Mouse (Mus musculus): ENCODE measurements around the gene Olfr615. TPM values are rescaled to one million over a fixed set of nuclear protein-coding genes. Genes with fewer than 3 reads are reported as not detected.

Olfr615 gene
- not detected in 2 replicates for polyA plus RNA-seq (2015; fragmentation: Nextera tagmentation; extraction: Ambion mirVana)

GRCm38 (mm10) chr7:103555779-103556178 lies at the start of gene Olfr615:
Gene Olfr615 (plus strand): TSS chr7:103556079.

DNA sequence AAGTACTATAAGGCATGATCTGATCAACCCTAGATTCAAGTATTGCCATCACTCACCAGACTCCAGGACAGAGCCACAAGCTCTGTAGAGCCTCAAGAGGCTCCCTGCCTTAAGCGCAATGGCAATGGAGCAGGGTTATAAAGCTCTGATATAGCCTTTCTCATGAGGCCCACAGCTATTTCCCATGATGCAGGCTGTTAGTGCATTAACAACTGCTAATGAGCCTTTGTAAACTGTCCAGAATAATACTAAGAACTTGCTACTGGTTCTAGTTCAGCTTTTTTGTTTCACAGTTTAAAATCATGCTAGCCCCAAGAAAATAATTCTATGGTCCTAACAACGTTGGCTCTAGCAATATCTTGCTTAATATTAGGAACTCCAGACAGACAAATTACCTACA lies 43.9 kb upstream of the Olfr615 start, which contains the start of gene Olfr610:
TSS of gene Olfr610 (minus strand) at position 101 of the 400 bp plus-strand sequence.

GRCm38 (mm10) chr7:103520746-103521145 lies 35.1 kb upstream of the Olfr615 start, which contains the start of gene Olfr611:
Gene Olfr611 (minus strand): TSS chr7:103520846.

GRCm38 (mm10) chr7:103542617-103543016 lies 13.3 kb upstream of the Olfr615 start, which contains the start of gene Olfr612:
Gene Olfr612 (minus strand): TSS chr7:103542717.

GRCm38 (mm10) chr7:103547774-103548173 lies 8.1 kb upstream of the Olfr615 start, which contains the start of gene Olfr613:
Gene Olfr613 (plus strand): TSS chr7:103548074.

GRCm38 (mm10) chr7:103569043-103569442 lies 13.2 kb downstream of the Olfr615 start, which contains the start of gene Olfr616:
Gene Olfr616 (minus strand): TSS chr7:103569143.

GRCm38 (mm10) chr7:103572761-103573160 lies 16.9 kb downstream of the Olfr615 start, which contains the start of gene Olfr617:
Gene Olfr617 (plus strand): TSS chr7:103573061.

DNA sequence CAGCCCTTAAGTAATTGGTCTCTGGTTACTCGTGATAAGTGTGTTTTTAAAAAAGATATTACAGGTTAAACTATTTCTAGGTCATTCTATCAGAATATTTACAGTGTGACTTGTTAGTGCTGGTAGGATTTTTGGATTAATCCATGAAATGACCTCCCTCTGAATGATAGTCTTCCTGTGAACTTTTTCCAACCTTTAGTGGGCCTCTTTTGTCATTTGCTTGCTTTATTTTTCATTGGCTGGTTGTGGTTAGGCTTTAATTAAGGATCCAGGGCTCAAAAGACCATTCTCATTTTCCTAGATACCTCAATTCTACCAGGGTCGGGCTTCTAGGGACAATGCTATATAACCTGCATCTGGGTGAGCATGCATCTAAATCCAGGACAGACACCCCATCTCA lies 33.9 kb downstream of the Olfr615 start, which contains the start of gene Olfr618:
TSS of gene Olfr618 (plus strand) at position 301 of the 400 bp plus-strand sequence.

DNA sequence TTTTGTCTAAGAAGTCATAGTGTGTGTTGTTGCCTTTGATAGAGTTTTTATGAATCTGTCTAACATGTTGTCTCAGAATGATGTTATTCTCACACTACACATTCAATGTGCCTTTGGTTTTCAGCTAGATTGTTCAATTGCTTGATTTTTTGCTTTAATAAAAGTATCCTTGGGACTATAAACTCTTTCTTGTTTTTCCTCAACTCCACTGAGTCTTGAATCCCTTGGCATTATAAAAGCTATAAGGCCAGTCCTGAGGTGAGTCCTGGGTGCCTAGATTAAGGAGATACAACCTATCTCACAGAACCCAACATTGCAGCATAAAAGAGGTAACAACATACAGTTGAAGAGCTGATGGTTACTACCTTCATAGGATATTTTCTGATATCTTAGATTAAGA lies 44.4 kb downstream of the Olfr615 start, which contains the start of gene Olfr619:
TSS of gene Olfr619 (plus strand) at position 301 of the 400 bp plus-strand sequence.

GRCm38 (mm10) chr7:103612434-103612833 lies 56.6 kb downstream of the Olfr615 start, which contains the start of gene Olfr620:
Gene Olfr620 (minus strand): TSS chr7:103612534.

Small RNA genes within 50 kb of the gene (microRNA-seq; reads per million reads assigned to microRNA genes)
- not detected for gene Gm26506

Other genes with a start within 250 kb of the Olfr615 start
- not detected in 2 replicates for gene Olfr597, start 239.8 kb upstream of the Olfr615 start, polyA plus RNA-seq (2015; fragmentation: Nextera tagmentation; extraction: Ambion mirVana)
- gene Olfr598, start 232.5 kb upstream of the Olfr615 start, polyA plus RNA-seq (2015; fragmentation: Nextera tagmentation; extraction: Ambion mirVana): not detected in 2 replicates
- gene Olfr599, start 220.2 kb upstream of the Olfr615 start, polyA plus RNA-seq (2015; fragmentation: Nextera tagmentation; extraction: Ambion mirVana): not detected in 2 replicates
- gene Olfr600, start 206.4 kb upstream of the Olfr615 start, polyA plus RNA-seq (2015; fragmentation: Nextera tagmentation; extraction: Ambion mirVana): not detected in 2 replicates
- not detected in 2 replicates for gene Olfr601, start 193.4 kb upstream of the Olfr615 start, polyA plus RNA-seq (2015; fragmentation: Nextera tagmentation; extraction: Ambion mirVana)
- not detected in 2 replicates for gene Olfr603, start 169.9 kb upstream of the Olfr615 start, polyA plus RNA-seq (2015; fragmentation: Nextera tagmentation; extraction: Ambion mirVana)
- not detected in 2 replicates for gene Usp17lc, start 141.0 kb upstream of the Olfr615 start, polyA plus RNA-seq (2015; fragmentation: Nextera tagmentation; extraction: Ambion mirVana)
- gene Olfr605, start 110.6 kb upstream of the Olfr615 start, polyA plus RNA-seq (2015; fragmentation: Nextera tagmentation; extraction: Ambion mirVana): not detected in 2 replicates
- not detected in 2 replicates for gene Olfr606, start 107.0 kb upstream of the Olfr615 start, polyA plus RNA-seq (2015; fragmentation: Nextera tagmentation; extraction: Ambion mirVana)
- not detected in 2 replicates for gene Olfr607, start 91.9 kb upstream of the Olfr615 start, polyA plus RNA-seq (2015; fragmentation: Nextera tagmentation; extraction: Ambion mirVana)
- gene Olfr608, start 86.2 kb upstream of the Olfr615 start, polyA plus RNA-seq (2015; fragmentation: Nextera tagmentation; extraction: Ambion mirVana): not detected in 2 replicates
- gene Olfr609, start 58.0 kb upstream of the Olfr615 start, polyA plus RNA-seq (2015; fragmentation: Nextera tagmentation; extraction: Ambion mirVana): not detected in 2 replicates
- not detected in 2 replicates for gene Olfr610, start 44.0 kb upstream of the Olfr615 start, polyA plus RNA-seq (2015; fragmentation: Nextera tagmentation; extraction: Ambion mirVana)
- not detected in 2 replicates for gene Olfr611, start 35.2 kb upstream of the Olfr615 start, polyA plus RNA-seq (2015; fragmentation: Nextera tagmentation; extraction: Ambion mirVana)
- gene Olfr612, start 13.4 kb upstream of the Olfr615 start, polyA plus RNA-seq (2015; fragmentation: Nextera tagmentation; extraction: Ambion mirVana): not detected in 2 replicates
- gene Olfr613, start 8.0 kb upstream of the Olfr615 start, polyA plus RNA-seq (2015; fragmentation: Nextera tagmentation; extraction: Ambion mirVana): not detected in 2 replicates
- not detected in 2 replicates for gene Olfr616, start 13.1 kb downstream of the Olfr615 start, polyA plus RNA-seq (2015; fragmentation: Nextera tagmentation; extraction: Ambion mirVana)
- not detected in 2 replicates for gene Olfr617, start 17.0 kb downstream of the Olfr615 start, polyA plus RNA-seq (2015; fragmentation: Nextera tagmentation; extraction: Ambion mirVana)
- not detected in 2 replicates for gene Olfr618, start 34.0 kb downstream of the Olfr615 start, polyA plus RNA-seq (2015; fragmentation: Nextera tagmentation; extraction: Ambion mirVana)
- not detected in 2 replicates for gene Olfr619, start 44.5 kb downstream of the Olfr615 start, polyA plus RNA-seq (2015; fragmentation: Nextera tagmentation; extraction: Ambion mirVana)
- not detected in 2 replicates for gene Olfr620, start 56.5 kb downstream of the Olfr615 start, polyA plus RNA-seq (2015; fragmentation: Nextera tagmentation; extraction: Ambion mirVana)
- not detected in 2 replicates for gene Olfr622, start 86.6 kb downstream of the Olfr615 start, polyA plus RNA-seq (2015; fragmentation: Nextera tagmentation; extraction: Ambion mirVana)
- not detected in 2 replicates for gene Olfr623, start 107.6 kb downstream of the Olfr615 start, polyA plus RNA-seq (2015; fragmentation: Nextera tagmentation; extraction: Ambion mirVana)
- 0.05 TPM in 1 of 2 replicates, not detected in the other for gene Olfr624, start 115.1 kb downstream of the Olfr615 start, polyA plus RNA-seq (2015; fragmentation: Nextera tagmentation; extraction: Ambion mirVana)
- gene Olfr625-ps1, start 126.6 kb downstream of the Olfr615 start, polyA plus RNA-seq (2015; fragmentation: Nextera tagmentation; extraction: Ambion mirVana): not detected in 2 replicates
- gene Olfr243, start 158.6 kb downstream of the Olfr615 start, polyA plus RNA-seq (2015; fragmentation: Nextera tagmentation; extraction: Ambion mirVana): not detected in 2 replicates
- gene Olfr628, start 174.3 kb downstream of the Olfr615 start, polyA plus RNA-seq (2015; fragmentation: Nextera tagmentation; extraction: Ambion mirVana): not detected in 2 replicates
- not detected in 2 replicates for gene Olfr629, start 188.9 kb downstream of the Olfr615 start, polyA plus RNA-seq (2015; fragmentation: Nextera tagmentation; extraction: Ambion mirVana)
- gene Olfr630, start 201.3 kb downstream of the Olfr615 start, polyA plus RNA-seq (2015; fragmentation: Nextera tagmentation; extraction: Ambion mirVana): not detected in 2 replicates
- gene Olfr69, start 215.5 kb downstream of the Olfr615 start, polyA plus RNA-seq (2015; fragmentation: Nextera tagmentation; extraction: Ambion mirVana): not detected in 2 replicates
- not detected in 2 replicates for gene Olfr68, start 223.6 kb downstream of the Olfr615 start, polyA plus RNA-seq (2015; fragmentation: Nextera tagmentation; extraction: Ambion mirVana)
- gene Olfr67, start 235.7 kb downstream of the Olfr615 start, polyA plus RNA-seq (2015; fragmentation: Nextera tagmentation; extraction: Ambion mirVana): not detected in 2 replicates

All from urinary bladder, postnatal 0 days (tissue).